Mouse (Mus musculus) cerebellum, adult 2 months (tissue): Measurements from ENCODE around the gene Gpr88. TPM values are rescaled to one million over a fixed set of nuclear protein-coding genes. Genes with fewer than 3 reads are reported as not detected.

Experiments used
- DNase-seq, 2 experiments: peaks; one replicate each; pipeline ENCODE4 v3.0.0; 2021
- H3K27ac ChIP-seq: fragments of 200-500 bp; 2 replicates; pipeline ENCODE4 v1.5.1; 2012; ENCODE audit warnings: low read length, control low read depth, inconsistent platforms; ENCODE audit not compliant: insufficient read depth
- H3K27me3 ChIP-seq: fragments of 200-500 bp; 2 replicates; pipeline ENCODE4 v1.6.1; 2012; ENCODE audit warnings: inconsistent platforms, mild to moderate bottlenecking, low read length, moderate library complexity; ENCODE audit not compliant: control insufficient read depth, insufficient read depth
- H3K4me1 ChIP-seq: fragments of 200-500 bp; 2 replicates; pipeline ENCODE4 v1.6.1; 2011; ENCODE audit warnings: low read length; ENCODE audit not compliant: control insufficient read depth, insufficient read depth
- H3K4me3 ChIP-seq: fragments of 200-500 bp; replicated peaks from 2 replicates; pipeline ENCODE3; 2011; ENCODE audit warnings: mild to moderate bottlenecking, low read depth, low read length, control low read depth; ENCODE audit not compliant: insufficient read depth
- CTCF ChIP-seq: fragments of 200-500 bp; IDR thresholded peaks from 2 replicates; pipeline ENCODE4 v1.5.1; 2011; ENCODE audit warnings: low read depth, mild to moderate bottlenecking, control low read depth, low read length, moderate library complexity, borderline replicate concordance; ENCODE audit not compliant: insufficient read depth
- POLR2A ChIP-seq: fragments of 200-500 bp; IDR thresholded peaks from 2 replicates; pipeline ENCODE4 v1.6.1; 2011; ENCODE audit warnings: low read length, control low read depth, borderline replicate concordance; ENCODE audit not compliant: insufficient read depth
- WGBS: fragments of 180-500 bp; shearing (Covaris S2); methylation state at CpG from one replicate; pipeline ENCODE4 v1.1.7; 2018; 5-methylcytosine and 5-hydroxymethylcytosine counted together
- polyA plus RNA-seq: library from polyadenylated mRNA; depleted of rRNA; stranded (reverse); fragments of >200 nt; gene quantifications from 2 replicates; pipeline ENCODE4 v1.2.3, GENCODE M21; 2012; rRNA removed

Gpr88 gene
- polyA plus RNA-seq, 1 experiment: 0.61 TPM

DNA sequence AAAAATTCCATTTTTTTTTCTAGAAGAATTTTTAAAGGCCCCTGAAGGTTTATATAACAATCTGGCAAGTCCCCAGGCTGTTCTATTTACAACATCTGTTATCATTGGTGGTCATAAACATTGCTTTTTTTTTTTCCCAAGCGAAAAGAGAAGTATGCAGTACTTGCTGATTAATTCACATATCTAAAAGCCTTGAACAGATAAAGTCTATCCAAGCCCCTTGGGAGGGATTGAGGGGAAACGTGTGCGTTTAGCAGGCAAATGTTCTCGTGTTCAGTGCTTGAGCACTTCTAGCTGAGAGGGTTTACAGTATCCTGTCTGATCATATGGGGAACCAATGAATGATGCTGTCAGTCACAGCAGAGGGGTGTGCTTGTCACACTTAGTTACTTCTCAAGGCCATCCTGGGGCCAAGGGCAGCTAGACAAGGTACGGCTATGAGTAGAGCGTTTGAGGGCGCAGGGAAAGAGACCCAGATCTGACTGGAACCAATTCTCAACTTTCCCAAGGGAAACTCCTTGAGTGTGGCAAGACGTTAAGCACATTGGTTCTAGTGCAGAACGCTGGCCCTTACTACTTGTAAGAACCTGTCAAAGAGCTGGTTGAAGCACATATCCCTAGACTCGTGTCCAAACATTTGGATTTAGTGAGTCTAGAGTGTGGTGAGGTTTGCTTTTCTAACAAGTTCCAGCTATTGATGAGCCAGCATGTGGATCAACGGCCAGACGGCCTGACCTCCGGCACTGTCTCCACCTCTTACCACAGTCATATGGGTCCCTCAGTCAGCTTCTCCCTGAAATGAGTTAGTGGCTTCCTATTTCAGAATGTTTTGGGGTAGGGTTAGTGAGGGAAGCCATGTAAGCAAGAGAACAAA, 47.7 kb downstream of the Gpr88 start:
- Histone ChIP-seq H3K4me3 (no peak overlapping the region), H3K27me3 (no peaks in the 10 kb centered on the region), H3K4me1 (no peaks in the 10 kb centered on the region), H3K27ac (no peak overlapping the region)
- DNase-seq: no peak
- TF ChIP-seq POLR2A: no peak
- TF ChIP-seq CTCF: no peak
- WGBS: 74% methylated on average over 13 of the region's 13 CpGs

DNA sequence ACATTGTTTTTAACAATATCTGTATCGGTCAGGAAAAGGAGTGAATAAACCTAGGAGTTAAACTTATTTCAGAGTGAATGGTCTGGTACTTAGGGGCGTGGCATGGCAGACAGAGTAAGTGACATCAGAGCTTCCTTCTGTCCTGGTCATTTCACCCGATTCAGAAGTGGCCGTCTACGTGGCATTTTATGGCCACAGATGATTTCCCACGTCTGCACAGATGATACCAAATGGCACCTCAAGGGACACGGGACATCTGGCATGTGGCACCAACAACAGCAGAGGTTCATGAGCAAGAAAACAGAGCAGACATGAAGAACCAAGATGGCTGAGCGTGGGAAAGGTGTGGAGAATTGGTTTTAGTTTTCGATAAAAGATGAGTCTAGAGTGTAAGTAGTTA, 48.7 kb downstream of the Gpr88 start:
- H3K4me1 ChIP-seq: no peaks in the 10 kb centered on the region
- no peak for TF ChIP-seq CTCF
- no peak for TF ChIP-seq POLR2A
- no peak for DNase-seq
- no peaks in the 10 kb centered on the region for H3K27me3 ChIP-seq
- H3K4me3 ChIP-seq: no peak overlapping the region
- no peak overlapping the region for H3K27ac ChIP-seq
- WGBS: 50% methylated on average over 9 of the region's 9 CpGs

DNA sequence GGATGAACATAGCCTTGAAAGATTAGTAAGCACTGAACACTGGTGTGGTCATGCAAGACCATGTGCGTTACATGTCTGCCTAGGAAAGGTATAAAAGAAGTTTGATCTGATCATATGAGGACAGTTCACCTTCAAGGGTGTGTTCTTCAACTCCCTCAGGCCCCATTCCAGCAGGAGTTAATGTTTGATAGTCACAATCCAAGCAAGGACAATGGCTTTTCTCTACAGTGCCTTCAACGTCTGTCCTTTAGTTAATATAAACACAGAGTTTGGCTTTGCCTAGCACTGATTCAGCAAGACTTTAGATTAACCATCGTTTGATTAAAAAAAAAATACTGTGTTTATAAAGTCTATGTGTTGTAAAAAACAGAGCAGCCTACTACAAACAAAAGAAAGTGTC, 49.4 kb downstream of the Gpr88 start:
- DNase-seq: no peak
- 68% methylated on average over 3 of the region's 3 CpGs for WGBS

DNA sequence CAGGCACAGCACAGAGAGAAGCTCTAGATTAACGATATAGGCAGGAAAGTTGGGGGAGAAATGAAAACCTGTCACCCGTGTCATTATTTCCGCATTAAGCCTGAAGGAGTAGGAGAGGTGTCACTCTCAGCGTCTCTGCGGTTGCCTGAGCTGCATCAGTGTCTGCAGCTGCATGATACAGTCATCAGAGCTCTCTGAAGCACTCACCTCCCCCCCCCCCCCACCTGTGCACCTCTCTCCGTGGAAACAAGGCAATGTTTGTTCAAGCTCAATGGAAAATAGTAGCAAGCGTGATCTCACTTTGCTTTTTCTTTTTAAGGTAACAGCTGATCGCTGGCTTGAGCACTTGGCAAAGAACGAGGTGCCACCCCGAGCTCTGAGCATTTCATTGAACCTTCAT, 53.2 kb downstream of the Gpr88 start:
- no peaks in the 10 kb centered on the region for H3K27me3 ChIP-seq
- no peaks in the 10 kb centered on the region for H3K4me1 ChIP-seq
- DNase-seq: no peak
- TF ChIP-seq CTCF (no peak), POLR2A (no peak)
- H3K4me3 ChIP-seq: no peak overlapping the region
- 61% methylated on average over 10 of the region's 10 CpGs for WGBS
- H3K27ac ChIP-seq: no peak overlapping the region

More for the DNA sequence above, 49.4 kb downstream of the Gpr88 start:
- Histone ChIP-seq H3K27ac (no peak overlapping the region), H3K4me1 (no peaks in the 10 kb centered on the region), H3K4me3 (no peak overlapping the region), H3K27me3 (no peaks in the 10 kb centered on the region)
- TF ChIP-seq CTCF: no peak
- no peak for TF ChIP-seq POLR2A

Other genes with a start within 250 kb of the Gpr88 start
- gene Slc30a7, start 246.1 kb downstream of the Gpr88 start, polyA plus RNA-seq: 13.7 and 14.3 TPM in 2 replicates
- 67.8 and 70.0 TPM in 2 replicates for gene Extl2, start 246.0 kb downstream of the Gpr88 start, polyA plus RNA-seq
- 9.1 and 9.3 TPM in 2 replicates for gene Vcam1, start 123.8 kb downstream of the Gpr88 start, polyA plus RNA-seq
- 2.6 and 3.0 TPM in 2 replicates for gene Cdc14a, start 170.5 kb upstream of the Gpr88 start, polyA plus RNA-seq